Mouse (Mus musculus) liver, embryonic 14.5 days (tissue): ENCODE results near the gene Psma4. TPM values are rescaled to one million over a fixed set of nuclear protein-coding genes. Genes with fewer than 3 reads are reported as not detected.

Source experiments
- ATAC-seq: fragments of 200-750 bp; cut with Nextera tagmentation; 2 replicates; pipeline ENCODE4 v1.8.0; 2017; ENCODE audit warnings: moderate number of reproducible peaks, mild to moderate bottlenecking, moderate library complexity; ENCODE audit not compliant: insufficient read depth
- DNase-seq, 3 experiments: peaks; one replicate each; pipeline ENCODE4 v3.0.0-alpha.2; 2012 to 2013; ENCODE audit warnings: low read depth in 3 of 3, low spot score in 3 of 3
- H3K27ac ChIP-seq: fragments of 300-500 bp; sonication (generic); 2 replicates; pipeline ENCODE4 v1.5.1; 2014; ENCODE audit warnings: moderate library complexity, mild to moderate bottlenecking, control low read depth, inconsistent platforms
- H3K27me3 ChIP-seq: fragments of 300-500 bp; sonication (generic); 2 replicates; pipeline ENCODE4 v1.6.1; 2014; ENCODE audit warnings: mild to moderate bottlenecking, low read length, moderate library complexity; ENCODE audit not compliant: control insufficient read depth, insufficient read depth
- H3K36me3 ChIP-seq: fragments of 300-500 bp; sonication (generic); replicated peaks from 2 replicates; pipeline ENCODE4 v1.6.1; 2014; ENCODE audit warnings: low read depth; ENCODE audit not compliant: control insufficient read depth, insufficient read depth
- H3K4me1 ChIP-seq, 2 experiments: fragments of 200-500 bp in 1 of 2; fragments of 300-500 bp in 1 of 2; sonication (generic) in 1 of 2; replicated peaks; 2 replicates each; pipeline ENCODE4 v1.6.1; 2012 to 2014; ENCODE audit warnings: antibody characterized with exemption in 1 of 2, inconsistent platforms in 1 of 2, low read length in 1 of 2; ENCODE audit not compliant: control insufficient read depth in 2 of 2, insufficient read depth in 2 of 2
- H3K4me2 ChIP-seq: fragments of 300-500 bp; sonication (generic); 2 replicates; pipeline ENCODE4 v1.6.1; 2014; ENCODE audit warnings: low read depth, mild to moderate bottlenecking, control low read depth, moderate library complexity
- H3K4me3 ChIP-seq, 2 experiments: fragments of 200-500 bp in 1 of 2; fragments of 300-500 bp in 1 of 2; sonication (generic) in 1 of 2; 2 replicates each; pipeline ENCODE4 v1.5.1; 2012 to 2014; ENCODE audit warnings: low read depth in 2 of 2, low read length in 2 of 2, mild to moderate bottlenecking in 2 of 2, control low read depth in 1 of 2, inconsistent platforms in 1 of 2, moderate library complexity in 1 of 2; ENCODE audit not compliant: insufficient read depth in 1 of 2
- H3K9ac ChIP-seq: fragments of 300-500 bp; sonication (generic); replicated peaks from 2 replicates; pipeline ENCODE4 v1.6.1; 2014; ENCODE audit warnings: mild to moderate bottlenecking, control low read depth, moderate library complexity
- H3K9me3 ChIP-seq: fragments of 300-500 bp; sonication (generic); 2 replicates; pipeline ENCODE4 v1.6.1; 2016; ENCODE audit warnings: low read length, mixed read lengths; ENCODE audit not compliant: control insufficient read depth
- CTCF ChIP-seq: IDR thresholded peaks from 2 replicates; pipeline ENCODE4 v1.5.1; 2016; ENCODE audit warnings: antibody characterized with exemption, low read depth, control low read depth
- EP300 ChIP-seq: IDR thresholded peaks from 2 replicates; pipeline ENCODE4 v1.6.1; 2016; ENCODE audit warnings: antibody characterized with exemption, low read depth
- WGBS: fragments of 180-500 bp; shearing (Covaris S2); extraction: QIAGEN DNeasy Blood & Tissue Kit; methylation state at CpG from one replicate; pipeline ENCODE4 v1.1.7; 2014; ENCODE audit not compliant: insufficient replicate concordance; 5-methylcytosine and 5-hydroxymethylcytosine counted together
- polyA plus RNA-seq, 2 experiments: library from polyadenylated mRNA; depleted of rRNA in 1 of 2; stranded (reverse) in 1 of 2; unstranded in 1 of 2; fragments of >200 nt; fragmentation: Nextera tagmentation in 1 of 2; extraction: Ambion mirVana in 1 of 2; gene quantifications; 2 replicates each; pipeline versions ENCODE4 v1.2.1 to v1.2.3; 2012 to 2014

Psma4 gene
- polyA plus RNA-seq, 2 experiments: 91.1 to 170 TPM

- WGBS: 9% methylated on average over 7 of the region's 7 CpGs
- H3K4me1 ChIP-seq: no peaks in the 10 kb centered on the region
- TF ChIP-seq EP300: no peak
- no peak for TF ChIP-seq CTCF
- no peak for ATAC-seq
- H3K9ac ChIP-seq: no peak overlapping the region
- H3K9me3 ChIP-seq: no peaks in the 10 kb centered on the region
- no peak for DNase-seq
- peaks cover 39% of the 10 kb centered on the region for H3K27me3 ChIP-seq
- no peak overlapping the region for H3K4me3 ChIP-seq
- no peaks in the 10 kb centered on the region for H3K36me3 ChIP-seq
- H3K27ac ChIP-seq: no peak overlapping the region
- H3K4me2 ChIP-seq: no peak overlapping the region
Observed at GRCm38 (mm10) chr9:54982401-54982800, 31.8 kb downstream of the Psma4 start.

- H3K4me2 ChIP-seq: no peak overlapping the region
- no peak overlapping the region for H3K9ac ChIP-seq
- H3K36me3 ChIP-seq: no peaks in the 10 kb centered on the region
- no peak for TF ChIP-seq CTCF
- TF ChIP-seq EP300: no peak
- H3K27me3 ChIP-seq: no peaks in the 10 kb centered on the region; the same call in 1 of the 2 replicates
- peaks cover 0 to 1% of the 10 kb centered on the region in 2 experiments; a peak in 1 of 4 replicates for H3K4me1 ChIP-seq
- DNase-seq (no peak), ATAC-seq (no peak)
- H3K27ac ChIP-seq: no peak overlapping the region
- H3K4me3 ChIP-seq: no peak overlapping the region
- no peaks in the 10 kb centered on the region for H3K9me3 ChIP-seq
- WGBS: 44% methylated on average over 3 of the region's 3 CpGs
Observed at GRCm38 (mm10) chr9:54990362-54990761, 39.8 kb downstream of the Psma4 start.

- 50% methylated on average over 3 of the region's 3 CpGs for WGBS
- DNase-seq (no peak), ATAC-seq (no peak)
- Histone ChIP-seq H3K9ac (no peak overlapping the region), H3K36me3 (no peaks in the 10 kb centered on the region), H3K4me2 (no peak overlapping the region), H3K27me3 (no peaks in the 10 kb centered on the region; the same call in 1 of the 2 replicates), H3K9me3 (no peaks in the 10 kb centered on the region), H3K27ac (no peak overlapping the region), H3K4me3 (no peak overlapping the region), H3K4me1 (peaks cover 0 to 2% of the 10 kb centered on the region in 2 experiments; a peak in 2 of 4 replicates)
- no peak for TF ChIP-seq EP300
- TF ChIP-seq CTCF: no peak
Observed at GRCm38 (mm10) chr9:54994381-54994780, 43.8 kb downstream of the Psma4 start.

GRCm38 (mm10) chr9:54995645-54996044 lies 45.1 kb downstream of the Psma4 start:
- Histone ChIP-seq H3K9me3 (no peaks in the 10 kb centered on the region), H3K27me3 (no peaks in the 10 kb centered on the region; the same call in 1 of the 2 replicates), H3K9ac (no peak overlapping the region), H3K27ac (no peak overlapping the region), H3K36me3 (no peaks in the 10 kb centered on the region), H3K4me3 (no peak overlapping the region), H3K4me2 (no peak overlapping the region), H3K4me1 (peaks cover 0 to 2% of the 10 kb centered on the region in 2 experiments; a peak in 2 of 4 replicates)
- DNase-seq: peak in 2 of 3 experiments; percentile 16 to 38
- TF ChIP-seq EP300: peak; percentile 78
- TF ChIP-seq CTCF: no peak
- WGBS: 13% methylated on average over 3 of the region's 3 CpGs
- ATAC-seq: peak; percentile 68

- H3K9ac ChIP-seq: no peak overlapping the region
- 45% methylated on average over 4 of the region's 4 CpGs for WGBS
- H3K4me2 ChIP-seq: no peak overlapping the region
- DNase-seq: no peak
- no peak overlapping the region for H3K27ac ChIP-seq
- H3K36me3 ChIP-seq: no peaks in the 10 kb centered on the region
- no peaks in the 10 kb centered on the region for H3K9me3 ChIP-seq
- no peaks in the 10 kb centered on the region for H3K4me1 ChIP-seq
- H3K4me3 ChIP-seq: no peak overlapping the region
- TF ChIP-seq CTCF: no peak
- ATAC-seq: no peak
- H3K27me3 ChIP-seq: no peaks in the 10 kb centered on the region
Observed at GRCm38 (mm10) chr9:55003609-55004008, 53.0 kb downstream of the Psma4 start.

Other genes starting within 250 kb of the Psma4 start
- 34.8 and 50.6 TPM in 2 replicates for gene Wdr61, start 216.3 kb upstream of the Psma4 start, polyA plus RNA-seq (2012; rRNA removed)
- 106 and 108 TPM in 2 replicates for gene Wdr61, start 216.3 kb upstream of the Psma4 start, polyA plus RNA-seq (2014; fragmentation: Nextera tagmentation; extraction: Ambion mirVana)
- gene Crabp1, start 186.0 kb upstream of the Psma4 start, polyA plus RNA-seq (2012; rRNA removed): 0.78 and 0.99 TPM in 2 replicates
- 0.17 and 0.66 TPM in 2 replicates for gene Crabp1, start 186.0 kb upstream of the Psma4 start, polyA plus RNA-seq (2014; fragmentation: Nextera tagmentation; extraction: Ambion mirVana)
- gene Ireb2, start 87.0 kb upstream of the Psma4 start, polyA plus RNA-seq (2012; rRNA removed): 6.3 and 8.9 TPM in 2 replicates
- gene Ireb2, start 87.0 kb upstream of the Psma4 start, polyA plus RNA-seq (2014; fragmentation: Nextera tagmentation; extraction: Ambion mirVana): 12.3 and 12.4 TPM in 2 replicates
- gene Hykk, start 33.5 kb upstream of the Psma4 start, polyA plus RNA-seq (2012; rRNA removed): 0.76 and 0.81 TPM in 2 replicates
- gene Hykk, start 33.5 kb upstream of the Psma4 start, polyA plus RNA-seq (2014; fragmentation: Nextera tagmentation; extraction: Ambion mirVana): 1.8 and 2.1 TPM in 2 replicates
- gene AY074887, start 208 bp downstream of the Psma4 start, polyA plus RNA-seq (2012; rRNA removed): 0.04 TPM in 1 of 2 replicates, not detected in the other
- 0.27 and 0.69 TPM in 2 replicates for gene AY074887, start 208 bp downstream of the Psma4 start, polyA plus RNA-seq (2014; fragmentation: Nextera tagmentation; extraction: Ambion mirVana)
- 0.02 TPM in 1 of 2 replicates, not detected in the other for gene Chrna5, start 30.1 kb downstream of the Psma4 start, polyA plus RNA-seq (2012; rRNA removed)
- gene Chrna5, start 30.1 kb downstream of the Psma4 start, polyA plus RNA-seq (2014; fragmentation: Nextera tagmentation; extraction: Ambion mirVana): 0.05 TPM in 1 of 2 replicates, not detected in the other
- 0.03 TPM in 1 of 2 replicates, not detected in the other for gene Chrna3, start 75.8 kb downstream of the Psma4 start, polyA plus RNA-seq (2012; rRNA removed)
- not detected in 2 replicates for gene Chrna3, start 75.8 kb downstream of the Psma4 start, polyA plus RNA-seq (2014; fragmentation: Nextera tagmentation; extraction: Ambion mirVana)
- gene Chrnb4, start 98.0 kb downstream of the Psma4 start, polyA plus RNA-seq (2012; rRNA removed): 0.02 TPM in 1 of 2 replicates, not detected in the other
- not detected in 2 replicates for gene Chrnb4, start 98.0 kb downstream of the Psma4 start, polyA plus RNA-seq (2014; fragmentation: Nextera tagmentation; extraction: Ambion mirVana)
- 3.6 and 5.3 TPM in 2 replicates for gene Ube2q2, start 198.1 kb downstream of the Psma4 start, polyA plus RNA-seq (2012; rRNA removed)
- 11.3 and 11.9 TPM in 2 replicates for gene Ube2q2, start 198.1 kb downstream of the Psma4 start, polyA plus RNA-seq (2014; fragmentation: Nextera tagmentation; extraction: Ambion mirVana)